Mouse (Mus musculus) neural tube, embryonic 14.5 days (tissue): Measurements from ENCODE around the gene Sorbs2. TPM values are rescaled to one million over a fixed set of nuclear protein-coding genes. Genes with fewer than 3 reads are reported as not detected.

Experiments
- ATAC-seq: fragments of 200-750 bp; cut with Nextera tagmentation; 2 replicates; pipeline ENCODE4 v1.8.0; 2017; ENCODE audit warnings: low read depth, mild to moderate bottlenecking, moderate TSS enrichment, moderate library complexity
- H3K27ac ChIP-seq: fragments of 300-500 bp; sonication (generic); 2 replicates; pipeline ENCODE4 v1.5.1; 2014; ENCODE audit warnings: low read depth, mild to moderate bottlenecking, control low read depth, low read length, moderate library complexity, mixed read lengths
- H3K27me3 ChIP-seq: fragments of 300-500 bp; sonication (generic); 2 replicates; pipeline ENCODE4 v1.6.1; 2014; ENCODE audit warnings: low read length; ENCODE audit not compliant: control insufficient read depth, insufficient read depth
- H3K36me3 ChIP-seq: fragments of 300-500 bp; sonication (generic); 2 replicates; pipeline ENCODE4 v1.6.1; 2014; ENCODE audit warnings: low read length, mixed read lengths; ENCODE audit not compliant: control insufficient read depth, insufficient read depth
- H3K4me1 ChIP-seq: fragments of 300-500 bp; sonication (generic); 2 replicates; pipeline ENCODE4 v1.6.1; 2014; ENCODE audit warnings: low read length; ENCODE audit not compliant: control insufficient read depth, insufficient read depth
- H3K4me2 ChIP-seq: fragments of 300-500 bp; sonication (generic); 2 replicates; pipeline ENCODE4 v1.6.1; 2014; ENCODE audit warnings: mild to moderate bottlenecking, low read depth, low read length, control low read depth
- H3K4me3 ChIP-seq: fragments of 300-500 bp; sonication (generic); 2 replicates; pipeline ENCODE4 v1.5.1; 2014; ENCODE audit warnings: low read depth, low read length, control low read depth, mixed read lengths
- H3K9ac ChIP-seq: fragments of 300-500 bp; sonication (generic); replicated peaks from 2 replicates; pipeline ENCODE4 v1.6.1; 2014; ENCODE audit warnings: low read depth, mild to moderate bottlenecking, control low read depth, low read length, mixed read lengths
- H3K9me3 ChIP-seq: fragments of 300-500 bp; sonication (generic); 2 replicates; pipeline ENCODE4 v1.6.1; 2016; ENCODE audit warnings: low read length; ENCODE audit not compliant: control insufficient read depth
- WGBS: fragments of 180-500 bp; shearing (Covaris S2); extraction: QIAGEN DNeasy Blood & Tissue Kit; methylation state at CpG from one replicate; pipeline ENCODE4 v1.1.7; 2014; 5-methylcytosine and 5-hydroxymethylcytosine counted together
- polyA plus RNA-seq: library from polyadenylated mRNA; unstranded; fragments of >200 nt; fragmentation: Nextera tagmentation; extraction: Ambion mirVana; gene quantifications from 2 replicates; pipeline ENCODE4 v1.2.1, GENCODE M21; 2014

The Sorbs2 gene
- 76.2 and 83.2 TPM in 2 replicates for polyA plus RNA-seq

DNA sequence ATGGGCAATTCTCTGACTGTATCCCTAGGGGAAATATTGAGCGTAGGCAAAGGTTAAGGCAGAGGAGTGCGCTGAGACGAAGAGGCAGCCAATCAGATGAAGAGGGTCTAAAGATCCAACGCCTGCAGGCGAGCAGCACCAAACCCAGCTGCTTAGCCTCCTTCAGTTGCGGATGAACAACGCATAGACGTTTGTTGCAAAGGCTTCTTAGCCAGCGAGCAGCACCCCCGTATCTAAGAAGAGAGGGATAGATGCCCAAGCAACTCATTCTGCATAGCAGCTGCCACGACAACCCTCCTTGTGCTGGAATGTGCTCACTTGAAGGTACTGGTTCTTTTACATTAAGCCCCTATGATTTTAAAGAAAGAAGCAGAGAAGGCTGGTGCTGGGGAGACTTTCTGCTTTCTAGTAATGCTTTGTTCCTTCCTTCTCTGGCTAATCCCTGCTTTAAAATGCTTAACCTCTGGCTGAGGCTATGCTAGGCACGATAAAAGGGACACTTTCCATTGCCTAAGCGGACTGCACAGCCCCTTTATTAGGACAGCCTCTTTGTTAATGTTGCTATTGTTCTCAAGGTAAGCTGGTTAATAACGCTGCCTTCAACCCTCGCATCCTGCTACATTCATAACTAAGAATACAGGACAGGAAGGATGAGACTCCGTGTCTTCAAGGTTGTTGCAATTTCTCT, at the start of gene Sorbs2:
Sorbs2 (plus strand) TSS at position 155 of the 688 bp plus-strand sequence.
- H3K9ac ChIP-seq, result peak within 1 kb of the TSS; percentile 76
- no peaks in the 10 kb centered on the region for H3K9me3 ChIP-seq
- H3K27ac ChIP-seq, result peak within 1 kb of the TSS; percentile 94
- peak within 1 kb of the TSS; percentile 51 for H3K4me3 ChIP-seq
- H3K4me2 ChIP-seq, result peak within 1 kb of the TSS; percentile 71
- 3% methylated on average over 16 of the region's 16 CpGs for WGBS
- peak; percentile 96 for ATAC-seq
- H3K4me1 ChIP-seq, result peaks cover 12% of the 10 kb centered on the region
- no peaks in the 10 kb centered on the region for H3K27me3 ChIP-seq
- H3K36me3 ChIP-seq, result no peaks in the 10 kb centered on the region

DNA sequence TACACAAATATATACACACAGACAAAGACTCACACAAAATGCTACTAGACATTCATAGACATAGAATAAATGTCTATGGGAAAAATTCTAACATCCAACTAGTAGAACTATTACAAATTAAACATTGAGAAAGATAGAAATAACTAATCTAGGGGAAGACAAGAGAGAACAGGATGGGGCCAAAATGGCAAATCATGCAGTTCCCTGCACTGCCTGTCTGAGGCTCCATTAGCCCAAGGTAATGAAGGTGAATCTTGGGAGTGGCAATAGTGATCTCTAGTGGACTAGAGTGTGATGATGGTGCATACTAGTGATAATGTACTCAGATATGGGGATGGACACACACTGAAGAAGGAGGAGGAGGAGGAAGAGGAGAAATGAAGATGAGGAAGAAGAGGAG, 49.7 kb upstream of the Sorbs2 start:
- Histone ChIP-seq H3K27ac (no peak overlapping the region), H3K9me3 (no peaks in the 10 kb centered on the region), H3K4me1 (no peaks in the 10 kb centered on the region), H3K4me2 (no peak overlapping the region), H3K9ac (no peak overlapping the region), H3K27me3 (no peaks in the 10 kb centered on the region), H3K36me3 (no peaks in the 10 kb centered on the region), H3K4me3 (no peak overlapping the region)
- no peak for ATAC-seq

DNA sequence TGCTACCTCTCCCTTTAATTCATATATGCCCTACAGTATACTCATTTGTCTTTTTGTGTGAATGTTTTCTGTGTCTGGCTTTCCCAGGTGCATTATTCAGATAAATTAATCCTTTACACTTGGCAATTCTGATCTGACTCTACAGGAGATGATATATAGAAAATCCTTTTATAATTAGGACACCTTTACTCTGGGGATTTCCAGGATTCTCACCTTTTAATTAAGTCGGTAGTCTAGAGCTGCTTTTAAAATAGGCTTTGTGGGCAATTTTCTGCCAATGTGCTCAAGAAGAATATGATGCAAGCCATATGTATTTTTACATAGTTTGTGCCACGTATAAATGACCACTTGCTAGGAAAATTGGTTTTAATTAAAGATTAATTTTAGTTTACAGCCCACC, 38.6 kb upstream of the Sorbs2 start:
- Histone ChIP-seq H3K4me3 (no peak overlapping the region), H3K36me3 (no peaks in the 10 kb centered on the region), H3K27me3 (no peaks in the 10 kb centered on the region), H3K4me1 (no peaks in the 10 kb centered on the region), H3K4me2 (no peak overlapping the region), H3K9me3 (no peaks in the 10 kb centered on the region), H3K27ac (no peak overlapping the region), H3K9ac (no peak overlapping the region)
- ATAC-seq, result no peak
- 83% methylated on average over 2 of the region's 2 CpGs for WGBS

DNA sequence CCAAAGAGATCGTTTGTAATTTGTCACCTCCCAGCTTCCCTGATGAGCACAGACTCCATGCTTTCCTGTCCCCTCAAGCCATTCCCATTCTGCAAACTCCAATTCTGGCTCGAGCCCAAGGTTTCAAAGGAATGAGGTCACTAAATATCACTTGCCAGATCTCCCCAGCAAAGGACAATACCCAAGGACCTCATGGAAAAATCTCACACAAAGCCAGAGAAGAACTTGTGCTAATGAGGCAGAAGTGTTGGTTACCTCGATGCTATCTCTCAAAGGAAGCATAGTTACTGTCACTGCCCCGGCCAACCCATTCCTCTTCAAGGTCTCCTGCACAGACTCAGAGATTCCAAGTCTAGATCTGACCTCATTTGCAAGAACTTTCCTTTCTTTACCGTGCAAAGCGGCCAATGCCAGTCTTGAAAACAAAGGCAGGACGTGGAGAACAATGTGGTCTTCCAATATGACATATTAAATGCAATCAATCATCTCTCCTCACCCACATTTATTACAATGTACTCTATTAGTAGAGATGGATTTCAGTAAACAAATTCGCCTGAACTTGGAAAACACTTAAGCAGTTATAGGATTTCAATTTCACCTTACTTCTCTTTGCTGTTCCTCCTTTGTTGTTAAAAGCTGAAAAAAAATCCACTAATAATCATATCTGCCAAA, 37.9 kb upstream of the Sorbs2 start:
- Histone ChIP-seq H3K9me3 (no peaks in the 10 kb centered on the region), H3K4me2 (no peak overlapping the region), H3K36me3 (no peaks in the 10 kb centered on the region), H3K9ac (no peak overlapping the region), H3K27ac (no peak overlapping the region), H3K4me3 (no peak overlapping the region), H3K4me1 (no peaks in the 10 kb centered on the region), H3K27me3 (no peaks in the 10 kb centered on the region)
- ATAC-seq, result no peak
- 76% methylated on average over 8 of the region's 8 CpGs for WGBS

DNA sequence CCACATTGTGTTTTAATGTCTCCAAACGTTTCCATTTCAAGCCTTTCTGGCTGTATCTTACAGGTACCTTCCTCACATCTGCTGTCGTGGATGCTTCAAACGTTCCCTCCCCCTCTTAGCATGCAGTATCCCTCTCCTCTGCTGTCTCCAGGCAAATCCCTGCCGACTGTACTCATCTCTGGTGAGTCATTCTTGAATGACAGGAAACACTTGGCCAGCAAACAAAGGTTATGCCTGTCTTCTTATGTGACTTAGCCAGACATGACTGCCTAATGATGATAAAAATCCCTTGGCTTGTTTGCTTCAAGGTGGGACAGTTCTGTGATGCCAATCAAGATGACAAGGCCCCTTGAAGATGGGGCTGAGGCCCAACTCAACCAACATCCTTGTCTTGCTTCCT, 26.7 kb upstream of the Sorbs2 start:
- H3K4me2 ChIP-seq, result no peak overlapping the region
- WGBS, result 71% methylated on average over 4 of the region's 4 CpGs
- no peak overlapping the region for H3K27ac ChIP-seq
- H3K27me3 ChIP-seq, result no peaks in the 10 kb centered on the region
- H3K4me3 ChIP-seq, result no peak overlapping the region
- H3K9ac ChIP-seq, result no peak overlapping the region
- no peaks in the 10 kb centered on the region for H3K9me3 ChIP-seq
- no peak for ATAC-seq
- no peaks in the 10 kb centered on the region for H3K4me1 ChIP-seq
- H3K36me3 ChIP-seq, result no peaks in the 10 kb centered on the region

DNA sequence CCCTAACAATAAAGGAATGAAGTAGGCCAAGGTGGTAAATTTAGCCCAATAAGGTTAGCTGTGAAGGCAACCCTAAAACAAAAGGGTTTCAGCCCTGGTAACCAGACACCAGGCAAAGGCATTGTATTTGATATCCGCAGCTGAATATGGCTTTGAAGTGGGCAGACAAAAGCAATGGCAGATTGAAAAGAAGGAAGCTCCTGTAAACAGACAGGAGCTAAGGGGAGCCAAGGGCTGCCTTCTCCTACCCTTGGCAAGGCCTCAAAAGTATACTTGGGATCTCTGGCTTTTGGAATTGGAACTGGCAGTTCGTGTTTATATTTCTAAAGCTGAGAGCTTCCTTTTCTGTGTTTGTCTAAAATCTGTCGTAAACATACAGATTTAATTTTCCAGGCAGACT, 21.3 kb upstream of the Sorbs2 start:
- no peak overlapping the region for H3K9ac ChIP-seq
- no peaks in the 10 kb centered on the region for H3K36me3 ChIP-seq
- no peak overlapping the region for H3K4me2 ChIP-seq
- H3K27ac ChIP-seq, result no peak overlapping the region
- ATAC-seq, result no peak
- H3K27me3 ChIP-seq, result no peaks in the 10 kb centered on the region
- no peaks in the 10 kb centered on the region for H3K9me3 ChIP-seq
- no peak overlapping the region for H3K4me3 ChIP-seq
- no peaks in the 10 kb centered on the region for H3K4me1 ChIP-seq
- 63% methylated on average over 3 of the region's 3 CpGs for WGBS

DNA sequence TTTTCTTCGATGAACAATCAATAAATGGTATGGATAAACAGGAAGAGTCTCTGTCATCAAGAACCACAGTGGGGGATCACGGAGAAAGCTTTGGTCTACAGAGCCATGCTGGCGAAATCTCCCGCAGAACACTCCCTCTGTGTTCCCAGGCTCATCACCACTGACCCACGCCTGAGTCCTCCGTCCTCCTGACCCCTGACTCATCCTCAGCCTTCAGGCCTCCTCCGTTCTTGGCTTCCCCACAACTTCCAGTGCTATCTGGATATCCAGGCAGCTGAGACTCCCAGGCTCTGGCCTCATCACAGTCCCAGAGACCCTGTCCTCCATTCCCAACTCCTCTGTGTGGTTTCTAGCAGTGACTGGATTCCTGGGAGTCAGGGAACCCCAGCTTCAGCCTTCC, 3.6 kb upstream of the Sorbs2 start:
- H3K36me3 ChIP-seq, result no peaks in the 10 kb centered on the region
- no peak for ATAC-seq
- H3K9ac ChIP-seq, result no peak overlapping the region
- H3K4me3 ChIP-seq, result no peak overlapping the region
- H3K9me3 ChIP-seq, result no peaks in the 10 kb centered on the region
- H3K27me3 ChIP-seq, result no peaks in the 10 kb centered on the region
- no peaks in the 10 kb centered on the region for H3K4me1 ChIP-seq
- WGBS, result 90% methylated on average over 7 of the region's 7 CpGs
- H3K27ac ChIP-seq, result no peak overlapping the region
- H3K4me2 ChIP-seq, result no peak overlapping the region

DNA sequence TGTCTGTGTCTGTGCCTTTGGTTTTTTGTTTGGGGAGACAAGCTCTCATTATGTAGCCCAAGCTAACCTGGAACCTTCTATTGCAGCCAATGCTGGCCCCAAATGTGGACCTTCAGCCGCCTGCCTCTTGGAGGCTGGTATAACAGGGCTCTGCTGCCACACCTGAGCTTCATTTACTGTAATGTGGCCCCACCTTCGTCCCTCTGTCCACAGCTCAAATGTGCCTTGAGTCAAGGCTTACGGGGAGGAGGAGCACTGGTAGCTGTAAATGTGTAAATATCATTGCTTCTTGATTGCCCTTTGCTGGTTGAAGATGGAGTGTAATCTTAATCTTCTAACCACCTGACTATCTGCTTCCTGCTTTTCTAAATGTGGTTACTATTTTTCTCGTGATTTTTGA, 1.2 kb upstream of the Sorbs2 start:
- H3K4me2 ChIP-seq, result no peak overlapping the region

DNA sequence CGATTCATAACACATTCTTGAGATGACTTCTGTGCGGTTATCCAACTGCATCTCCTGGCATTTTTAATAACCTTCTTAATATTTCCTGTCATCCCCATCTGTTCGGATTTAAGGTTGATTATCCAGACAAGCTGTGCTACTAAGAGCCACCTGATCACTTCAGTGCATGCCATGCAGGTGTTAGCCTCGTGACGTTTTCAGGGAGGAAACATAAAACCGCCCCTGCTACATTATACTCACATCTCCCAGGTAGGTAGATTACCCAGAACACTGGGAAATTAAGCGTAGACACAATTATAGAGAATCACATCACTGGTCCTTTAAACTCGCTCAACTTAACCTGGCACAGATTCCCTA, 333 bp upstream of the Sorbs2 start:
- Histone ChIP-seq H3K4me1 (peaks cover 12% of the 10 kb centered on the region), H3K27ac (peak overlapping the region; percentile 94), H3K27me3 (no peaks in the 10 kb centered on the region), H3K9ac (peak overlapping the region; percentile 76; the same call in 1 of the 2 replicates), H3K9me3 (no peaks in the 10 kb centered on the region), H3K36me3 (no peaks in the 10 kb centered on the region), H3K4me2 (peak overlapping the region; percentile 71), H3K4me3 (peak overlapping the region; percentile 51)
- peak; percentile 82 for ATAC-seq
- WGBS, result 36% methylated on average over 8 of the region's 8 CpGs

More for the DNA sequence above, 1.2 kb upstream of the Sorbs2 start:
- Histone ChIP-seq H3K9ac (no peak overlapping the region), H3K4me3 (no peak overlapping the region), H3K4me1 (peaks cover 12% of the 10 kb centered on the region), H3K27me3 (no peaks in the 10 kb centered on the region), H3K9me3 (no peaks in the 10 kb centered on the region), H3K27ac (no peak overlapping the region), H3K36me3 (no peaks in the 10 kb centered on the region)
- WGBS, result 76% methylated on average over 4 of the region's 4 CpGs
- no peak for ATAC-seq
